Mouse (Mus musculus): ENCODE results near the gene Smim4. TPM values are rescaled to one million over a fixed set of nuclear protein-coding genes. Genes with fewer than 3 reads are reported as not detected.
A peak's percentile ranks its signal among the peaks of the same experiment; 100 is the strongest.

Smim4 gene
- polyA plus RNA-seq (2016; fragmentation: Nextera tagmentation; extraction: Ambion mirVana): 54.6 and 67.9 TPM in 2 replicates

GRCm38 (mm10) chr14:31128826-31129219 is at the start of gene Smim4:
TSS of gene Smim4 (minus strand) at chr14:31128956.
- Histone ChIP-seq H3K4me3 (replicated peaks) (peak within 1 kb of the TSS; percentile 59), H3K9ac (peak within 1 kb of the TSS; percentile 72), H3K4me2 (peak within 1 kb of the TSS; percentile 82), H3K27ac (peak within 1 kb of the TSS; percentile 95), H3K4me1 (peaks cover 54% of the 10 kb centered on the region), H3K9me3 (no peaks in the 10 kb centered on the region), H3K27me3 (no peaks in the 10 kb centered on the region), H3K36me3 (replicated peaks) (0 out of 2 replicates have a peak, but pooled peaks cover 4% of the 10 kb centered on the region)
- WGBS: under 1% methylated on average over 29 of the region's 33 CpGs
- ATAC-seq (ENCODE audit: low FRiP score): peak; percentile 94

- H3K27me3 ChIP-seq: no peaks in the 10 kb centered on the region
- H3K27ac ChIP-seq: no peak overlapping the region
- peaks cover 98% of the 10 kb centered on the region for H3K36me3 ChIP-seq (replicated peaks)
- no peaks in the 10 kb centered on the region for H3K9me3 ChIP-seq
- no peaks in the 10 kb centered on the region for H3K4me1 ChIP-seq
- 96% methylated on average over 5 of the region's 5 CpGs for WGBS
- H3K4me3 ChIP-seq (replicated peaks): no peak overlapping the region
- ATAC-seq (ENCODE audit: low FRiP score): no peak
- no peak overlapping the region for H3K9ac ChIP-seq
- H3K4me2 ChIP-seq: no peak overlapping the region
These were observed 49.0 kb upstream of the Smim4 start for GRCm38 (mm10) chr14:31177715-31178114.

- 94% methylated on average over 16 of the region's 16 CpGs for WGBS
- no peak overlapping the region for H3K9ac ChIP-seq
- H3K27ac ChIP-seq: no peak overlapping the region
- no peaks in the 10 kb centered on the region for H3K9me3 ChIP-seq
- ATAC-seq (ENCODE audit: low FRiP score): no peak
- H3K4me1 ChIP-seq: no peaks in the 10 kb centered on the region
- no peaks in the 10 kb centered on the region for H3K27me3 ChIP-seq
- H3K36me3 ChIP-seq (replicated peaks): peaks cover 98% of the 10 kb centered on the region
- H3K4me2 ChIP-seq: no peak overlapping the region
- H3K4me3 ChIP-seq (replicated peaks): no peak overlapping the region
These were observed 48.5 kb upstream of the Smim4 start for GRCm38 (mm10) chr14:31177287-31177686.

GRCm38 (mm10) chr14:31173537-31173936 is 44.8 kb upstream of the Smim4 start:
- no peak overlapping the region for H3K4me2 ChIP-seq
- H3K4me3 ChIP-seq (replicated peaks): no peak overlapping the region
- no peak overlapping the region for H3K9ac ChIP-seq
- no peak for ATAC-seq (ENCODE audit: low FRiP score)
- H3K36me3 ChIP-seq (replicated peaks): peaks cover 81% of the 10 kb centered on the region
- 92% methylated on average over 7 of the region's 7 CpGs for WGBS
- H3K4me1 ChIP-seq: no peaks in the 10 kb centered on the region
- H3K27me3 ChIP-seq: no peaks in the 10 kb centered on the region
- H3K9me3 ChIP-seq: no peaks in the 10 kb centered on the region
- H3K27ac ChIP-seq: no peak overlapping the region

GRCm38 (mm10) chr14:31172781-31173455 is 44.2 kb upstream of the Smim4 start:
- no peak overlapping the region for H3K4me2 ChIP-seq
- no peaks in the 10 kb centered on the region for H3K9me3 ChIP-seq
- 94% methylated on average over 18 of the region's 18 CpGs for WGBS
- H3K36me3 ChIP-seq (replicated peaks): peaks cover 77% of the 10 kb centered on the region
- no peaks in the 10 kb centered on the region for H3K27me3 ChIP-seq
- H3K27ac ChIP-seq: no peak overlapping the region
- H3K9ac ChIP-seq: no peak overlapping the region
- no peak for ATAC-seq (ENCODE audit: low FRiP score)
- no peak overlapping the region for H3K4me3 ChIP-seq (replicated peaks)
- no peaks in the 10 kb centered on the region for H3K4me1 ChIP-seq

GRCm38 (mm10) chr14:31171821-31172220 is 43.1 kb upstream of the Smim4 start:
- no peak overlapping the region for H3K4me2 ChIP-seq
- peak overlapping the region; percentile 46; the same call in 1 of the 2 replicates for H3K27ac ChIP-seq
- no peaks in the 10 kb centered on the region for H3K9me3 ChIP-seq
- peaks cover 66% of the 10 kb centered on the region for H3K36me3 ChIP-seq (replicated peaks)
- no peak overlapping the region for H3K4me3 ChIP-seq (replicated peaks)
- WGBS: 97% methylated on average over 15 of the region's 15 CpGs
- H3K27me3 ChIP-seq: no peaks in the 10 kb centered on the region
- no peak for ATAC-seq (ENCODE audit: low FRiP score)
- no peaks in the 10 kb centered on the region for H3K4me1 ChIP-seq
- no peak overlapping the region for H3K9ac ChIP-seq

GRCm38 (mm10) chr14:31171386-31171785 is 42.6 kb upstream of the Smim4 start:
- WGBS: 89% methylated on average over 11 of the region's 11 CpGs
- ATAC-seq (ENCODE audit: low FRiP score): no peak
- H3K9ac ChIP-seq: no peak overlapping the region
- no peaks in the 10 kb centered on the region for H3K4me1 ChIP-seq
- H3K4me3 ChIP-seq (replicated peaks): no peak overlapping the region
- H3K9me3 ChIP-seq: no peaks in the 10 kb centered on the region
- no peaks in the 10 kb centered on the region for H3K27me3 ChIP-seq
- peaks cover 62% of the 10 kb centered on the region for H3K36me3 ChIP-seq (replicated peaks)
- peak overlapping the region; percentile 46; the same call in 1 of the 2 replicates for H3K27ac ChIP-seq
- H3K4me2 ChIP-seq: no peak overlapping the region

GRCm38 (mm10) chr14:31170963-31171362 is 42.2 kb upstream of the Smim4 start:
- 86% methylated on average over 13 of the region's 13 CpGs for WGBS
- peaks cover 58% of the 10 kb centered on the region for H3K36me3 ChIP-seq (replicated peaks)
- no peak for ATAC-seq (ENCODE audit: low FRiP score)
- H3K27ac ChIP-seq: peak overlapping the region; percentile 15; the same call in 1 of the 2 replicates
- H3K9ac ChIP-seq: no peak overlapping the region
- no peaks in the 10 kb centered on the region for H3K4me1 ChIP-seq
- H3K27me3 ChIP-seq: no peaks in the 10 kb centered on the region
- H3K9me3 ChIP-seq: no peaks in the 10 kb centered on the region
- no peak overlapping the region for H3K4me2 ChIP-seq
- H3K4me3 ChIP-seq (replicated peaks): no peak overlapping the region

- no peak for ATAC-seq (ENCODE audit: low FRiP score)
- peaks cover 43% of the 10 kb centered on the region for H3K36me3 ChIP-seq (replicated peaks)
- H3K4me3 ChIP-seq (replicated peaks): no peak overlapping the region
- H3K27me3 ChIP-seq: no peaks in the 10 kb centered on the region
- WGBS: 89% methylated on average over 6 of the region's 6 CpGs
- H3K4me2 ChIP-seq: no peak overlapping the region
- no peak overlapping the region for H3K27ac ChIP-seq
- H3K9me3 ChIP-seq: no peaks in the 10 kb centered on the region
- no peak overlapping the region for H3K9ac ChIP-seq
- H3K4me1 ChIP-seq: 0 out of 2 replicates have a peak, but pooled peaks cover 2% of the 10 kb centered on the region
These were observed 40.8 kb upstream of the Smim4 start for GRCm38 (mm10) chr14:31169508-31169907.

GRCm38 (mm10) chr14:31168425-31168824 is 39.7 kb upstream of the Smim4 start, which contains the start of gene Stab1:
TSS of gene Stab1 (minus strand) at chr14:31168641.
- Histone ChIP-seq H3K4me2 (no peak within 1 kb of the TSS; the same call in 1 of the 2 replicates), H3K9ac (peak within 1 kb of the TSS; percentile 9; the same call in 1 of the 2 replicates), H3K9me3 (no peaks in the 10 kb centered on the region), H3K27me3 (no peaks in the 10 kb centered on the region), H3K4me3 (replicated peaks) (no peak within 1 kb of the TSS), H3K4me1 (0 out of 2 replicates have a peak, but pooled peaks cover 2% of the 10 kb centered on the region), H3K36me3 (replicated peaks) (peaks cover 32% of the 10 kb centered on the region), H3K27ac (peak within 1 kb of the TSS; percentile 14; the same call in 1 of the 2 replicates)
- ATAC-seq (ENCODE audit: low FRiP score): no peak
- WGBS: 64% methylated on average over 10 of the region's 10 CpGs

- 72% methylated on average over 9 of the region's 9 CpGs for WGBS
- no peak overlapping the region for H3K9ac ChIP-seq
- H3K36me3 ChIP-seq (replicated peaks): peaks cover 16% of the 10 kb centered on the region
- H3K4me3 ChIP-seq (replicated peaks): no peak overlapping the region
- ATAC-seq (ENCODE audit: low FRiP score): no peak
- no peaks in the 10 kb centered on the region for H3K27me3 ChIP-seq
- H3K27ac ChIP-seq: no peak overlapping the region
- H3K9me3 ChIP-seq: no peaks in the 10 kb centered on the region
- H3K4me2 ChIP-seq: no peak overlapping the region
- H3K4me1 ChIP-seq: 0 out of 2 replicates have a peak, but pooled peaks cover 2% of the 10 kb centered on the region
These were observed 38.1 kb upstream of the Smim4 start for GRCm38 (mm10) chr14:31166827-31167226.

GRCm38 (mm10) chr14:31165991-31166630 is 37.4 kb upstream of the Smim4 start:
- no peak overlapping the region for H3K4me2 ChIP-seq
- H3K4me1 ChIP-seq: 0 out of 2 replicates have a peak, but pooled peaks cover 2% of the 10 kb centered on the region
- no peak overlapping the region for H3K27ac ChIP-seq
- no peaks in the 10 kb centered on the region for H3K27me3 ChIP-seq
- H3K36me3 ChIP-seq (replicated peaks): peaks cover 9% of the 10 kb centered on the region
- no peak overlapping the region for H3K9ac ChIP-seq
- no peak for ATAC-seq (ENCODE audit: low FRiP score)
- H3K9me3 ChIP-seq: no peaks in the 10 kb centered on the region
- WGBS: 78% methylated on average over 10 of the region's 10 CpGs
- no peak overlapping the region for H3K4me3 ChIP-seq (replicated peaks)
